Mouse (Mus musculus) cerebellum, adult 2 months (tissue): ENCODE measurements around the gene Frem3. TPM values are rescaled to one million over a fixed set of nuclear protein-coding genes. Genes with fewer than 3 reads are reported as not detected.

Experiments used
- DNase-seq, 2 experiments: peaks; one replicate each; pipeline ENCODE4 v3.0.0; 2021
- H3K27ac ChIP-seq: fragments of 200-500 bp; 2 replicates; pipeline ENCODE4 v1.5.1; 2012; ENCODE audit warnings: low read length, control low read depth, inconsistent platforms; ENCODE audit not compliant: insufficient read depth
- H3K27me3 ChIP-seq: fragments of 200-500 bp; 2 replicates; pipeline ENCODE4 v1.6.1; 2012; ENCODE audit warnings: inconsistent platforms, mild to moderate bottlenecking, low read length, moderate library complexity; ENCODE audit not compliant: control insufficient read depth, insufficient read depth
- H3K4me1 ChIP-seq: fragments of 200-500 bp; 2 replicates; pipeline ENCODE4 v1.6.1; 2011; ENCODE audit warnings: low read length; ENCODE audit not compliant: control insufficient read depth, insufficient read depth
- H3K4me3 ChIP-seq: fragments of 200-500 bp; replicated peaks from 2 replicates; pipeline ENCODE3; 2011; ENCODE audit warnings: mild to moderate bottlenecking, low read depth, low read length, control low read depth; ENCODE audit not compliant: insufficient read depth
- CTCF ChIP-seq: fragments of 200-500 bp; IDR thresholded peaks from 2 replicates; pipeline ENCODE4 v1.5.1; 2011; ENCODE audit warnings: low read depth, mild to moderate bottlenecking, control low read depth, low read length, moderate library complexity, borderline replicate concordance; ENCODE audit not compliant: insufficient read depth
- POLR2A ChIP-seq: fragments of 200-500 bp; IDR thresholded peaks from 2 replicates; pipeline ENCODE4 v1.6.1; 2011; ENCODE audit warnings: low read length, control low read depth, borderline replicate concordance; ENCODE audit not compliant: insufficient read depth
- WGBS: fragments of 180-500 bp; shearing (Covaris S2); methylation state at CpG from one replicate; pipeline ENCODE4 v1.1.7; 2018; 5-methylcytosine and 5-hydroxymethylcytosine counted together
- polyA plus RNA-seq: library from polyadenylated mRNA; depleted of rRNA; stranded (reverse); fragments of >200 nt; gene quantifications from 2 replicates; pipeline ENCODE4 v1.2.3, GENCODE M21; 2012

Gene Frem3
- polyA plus RNA-seq, 1 experiment, result 0.23 TPM

DNA sequence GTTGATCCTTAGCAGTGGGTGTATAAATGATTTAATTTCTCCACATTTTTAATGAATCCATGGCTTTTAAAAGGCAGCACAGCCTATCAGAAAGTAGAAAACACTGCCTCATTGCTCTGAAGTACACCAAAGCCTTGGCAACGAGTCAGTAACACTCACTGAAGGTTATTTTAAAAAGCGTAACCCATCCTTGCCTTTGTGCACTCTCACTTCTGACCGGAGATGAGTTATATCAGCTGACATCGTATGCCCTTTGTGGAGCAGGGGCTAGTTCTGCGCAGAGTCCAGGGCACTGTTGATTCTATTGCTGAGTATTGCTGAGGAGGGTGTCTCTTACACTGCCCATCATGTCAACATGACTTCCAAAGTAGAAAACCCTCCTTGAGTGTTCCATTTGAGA, 18.3 kb upstream of the Frem3 start:
- Histone ChIP-seq H3K27ac (no peak overlapping the region), H3K4me3 (no peak overlapping the region), H3K27me3 (no peaks in the 10 kb centered on the region), H3K4me1 (no peaks in the 10 kb centered on the region)
- TF ChIP-seq CTCF, result no peak
- TF ChIP-seq POLR2A, result no peak
- no peak for DNase-seq
- 71% methylated on average over 5 of the region's 5 CpGs for WGBS

DNA sequence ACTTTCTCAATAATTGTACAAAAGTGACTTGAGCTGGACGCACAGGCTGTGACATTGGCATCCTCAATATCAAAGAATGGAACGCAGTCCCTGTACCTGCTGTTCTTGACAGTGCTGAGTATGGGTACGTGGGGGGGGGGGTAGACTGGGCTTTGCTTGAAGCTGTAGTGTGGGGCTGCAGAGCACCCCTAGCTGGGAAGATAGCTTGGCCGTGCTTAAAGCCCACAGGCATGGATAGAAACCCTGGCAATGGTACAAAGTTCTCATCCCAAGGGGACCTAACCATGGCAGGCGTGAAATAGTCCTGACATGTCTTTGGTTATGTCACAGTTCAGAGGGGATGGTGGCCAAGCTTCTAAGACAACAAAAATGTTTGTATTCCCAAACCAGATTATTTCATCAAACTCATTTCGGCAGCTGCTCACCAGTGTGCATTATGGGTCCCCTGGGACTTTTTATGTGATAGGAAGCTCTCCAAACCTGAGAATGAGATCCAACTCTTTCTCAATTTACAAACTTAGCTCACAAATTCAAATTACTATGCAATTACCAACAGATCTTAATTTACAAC, 10.2 kb upstream of the Frem3 start:
- no peak overlapping the region for H3K4me3 ChIP-seq
- H3K27ac ChIP-seq, result no peak overlapping the region
- WGBS, result 9% methylated on average over 6 of the region's 6 CpGs
- H3K4me1 ChIP-seq, result no peaks in the 10 kb centered on the region
- no peak for DNase-seq
- TF ChIP-seq CTCF (no peak), POLR2A (no peak)
- no peaks in the 10 kb centered on the region for H3K27me3 ChIP-seq

DNA sequence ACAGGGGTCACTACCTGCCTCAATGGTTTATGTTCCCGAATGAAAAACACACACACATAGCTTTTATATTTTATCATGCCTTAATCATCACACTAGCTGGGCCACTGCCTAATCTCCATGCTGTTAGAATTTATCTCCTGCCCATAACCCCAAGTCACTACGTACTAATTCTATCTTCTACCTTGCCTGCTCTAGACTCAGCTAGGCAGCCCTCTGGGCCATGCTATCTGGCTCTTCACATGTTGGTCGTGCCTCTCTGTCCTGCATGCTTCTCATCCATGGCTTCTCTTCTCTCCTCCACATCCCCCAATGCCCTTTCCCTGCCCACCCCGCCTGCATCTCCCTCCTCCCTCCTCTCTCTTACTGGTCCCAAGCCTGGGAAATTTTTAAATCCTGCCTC, 9.0 kb upstream of the Frem3 start:
- H3K27ac ChIP-seq, result no peak overlapping the region
- WGBS, result 58% methylated on average over 4 of the region's 4 CpGs
- H3K4me3 ChIP-seq, result no peak overlapping the region
- DNase-seq, result no peak
- no peaks in the 10 kb centered on the region for H3K27me3 ChIP-seq
- no peak for TF ChIP-seq POLR2A
- no peaks in the 10 kb centered on the region for H3K4me1 ChIP-seq

DNA sequence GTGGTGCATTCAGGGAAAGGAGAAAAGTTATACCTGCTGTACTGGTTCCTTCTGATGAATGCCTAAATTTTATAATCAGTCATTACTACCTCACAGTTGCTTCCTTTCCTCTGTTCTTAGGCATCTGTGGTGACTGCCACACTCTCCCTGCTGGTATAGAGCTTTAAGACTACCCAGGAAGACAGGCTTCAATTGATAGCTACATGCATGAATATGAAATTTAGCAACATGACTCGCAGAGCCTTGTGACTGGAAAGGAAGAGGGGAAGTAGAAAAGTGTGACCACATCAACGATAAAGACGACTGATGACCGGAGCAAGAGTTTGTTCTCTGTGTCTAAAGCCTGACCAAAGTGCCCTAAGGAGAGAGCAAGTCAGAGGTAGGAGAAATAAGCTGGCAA, 3.8 kb upstream of the Frem3 start:
- Histone ChIP-seq H3K4me1 (no peaks in the 10 kb centered on the region), H3K27ac (no peak overlapping the region), H3K27me3 (no peaks in the 10 kb centered on the region; the same call in 1 of the 2 replicates), H3K4me3 (no peak overlapping the region)
- DNase-seq, result no peak
- TF ChIP-seq CTCF (no peak), POLR2A (no peak)
- 89% methylated on average over 4 of the region's 4 CpGs for WGBS

DNA sequence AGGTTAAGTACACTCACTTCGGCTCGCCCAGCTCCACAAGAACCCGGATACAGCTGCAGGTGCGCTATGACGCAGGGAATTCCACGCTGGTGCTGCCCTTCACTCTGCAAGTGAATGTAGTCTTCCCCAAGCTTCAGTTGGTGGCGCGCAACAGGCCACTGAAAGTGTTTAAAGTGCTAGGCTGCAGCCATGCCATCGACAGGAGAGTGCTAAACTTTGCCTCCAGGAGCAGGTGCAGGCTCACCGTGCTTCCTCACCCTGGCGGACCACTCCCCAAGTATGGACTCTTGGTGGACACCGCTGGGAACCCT, 516 bp downstream of the Frem3 start:
- H3K4me1 ChIP-seq, result no peaks in the 10 kb centered on the region
- H3K4me3 ChIP-seq, result no peak overlapping the region
- H3K27ac ChIP-seq, result no peak overlapping the region
- no peak for DNase-seq
- no peak for TF ChIP-seq CTCF
- no peak for TF ChIP-seq POLR2A
- WGBS, result 5% methylated on average over 12 of the region's 12 CpGs
- no peaks in the 10 kb centered on the region; the same call in 1 of the 2 replicates for H3K27me3 ChIP-seq

DNA sequence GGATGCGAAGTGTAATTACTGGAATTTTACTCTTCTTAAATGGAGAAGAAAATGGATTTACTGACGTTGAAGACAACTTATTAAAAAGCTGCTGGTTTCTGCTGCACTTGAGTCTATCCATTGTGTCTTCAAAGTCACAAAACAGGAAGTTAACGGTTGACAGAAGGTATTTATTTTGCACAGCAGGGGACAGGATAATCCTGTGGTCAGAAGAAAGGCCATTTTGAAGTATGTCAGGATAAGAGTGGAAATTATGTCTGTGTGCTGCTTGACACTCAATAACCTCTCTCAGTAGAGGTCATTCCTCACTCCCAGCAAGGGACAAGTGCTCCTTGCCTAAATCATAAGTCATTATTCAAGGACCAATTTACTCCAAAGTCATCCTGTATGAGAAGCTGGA, 8.9 kb downstream of the Frem3 start:
- DNase-seq, result no peak
- Histone ChIP-seq H3K27me3 (no peaks in the 10 kb centered on the region), H3K27ac (no peak overlapping the region), H3K4me1 (no peaks in the 10 kb centered on the region), H3K4me3 (no peak overlapping the region)
- TF ChIP-seq POLR2A (no peak), CTCF (no peak)
- 33% methylated on average over 3 of the region's 3 CpGs for WGBS

DNA sequence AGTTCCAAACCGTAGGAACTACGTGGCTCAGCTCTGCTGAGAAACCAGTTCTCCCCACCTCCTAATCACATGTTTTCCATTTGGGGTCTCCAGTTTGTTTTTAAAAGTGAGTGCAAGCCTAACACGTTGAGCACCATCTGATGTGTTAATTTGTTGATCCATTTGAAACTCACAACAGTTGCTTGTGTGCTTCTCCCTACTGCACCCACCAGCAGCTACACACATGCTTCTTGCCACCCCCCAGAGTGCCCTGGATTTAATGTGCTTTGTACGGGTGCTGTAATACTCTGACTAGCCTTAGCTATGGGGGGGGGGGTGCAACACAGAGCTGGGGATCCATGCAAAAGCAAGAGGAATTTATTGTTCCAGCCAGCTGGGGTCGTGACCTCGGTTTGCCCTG, 36.5 kb downstream of the Frem3 start:
- WGBS, result 73% methylated on average over 6 of the region's 6 CpGs
- DNase-seq, result no peak

DNA sequence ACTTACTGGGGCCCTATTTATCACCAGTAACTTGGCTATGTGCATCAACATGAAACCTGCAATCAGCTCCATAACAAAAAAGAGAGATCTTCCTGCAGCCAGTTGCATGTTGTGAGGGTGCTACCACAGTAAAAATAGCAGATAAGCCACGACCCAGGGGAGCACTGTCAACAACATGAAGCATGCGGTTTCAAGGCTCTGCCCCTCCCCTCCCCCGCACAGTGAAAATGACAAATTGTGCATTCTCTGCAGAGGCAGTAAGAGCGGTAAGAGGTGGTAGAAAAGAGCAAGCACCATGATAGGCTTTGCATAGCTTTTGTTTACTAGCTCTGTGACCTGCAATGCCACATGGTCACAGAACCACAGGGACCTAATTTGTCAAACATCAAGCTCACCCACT, 46.8 kb downstream of the Frem3 start:
- no peak overlapping the region for H3K4me3 ChIP-seq
- no peak overlapping the region for H3K27ac ChIP-seq
- no peak for DNase-seq
- 44% methylated on average over 4 of the region's 4 CpGs for WGBS
- TF ChIP-seq POLR2A (no peak), CTCF (no peak)
- H3K4me1 ChIP-seq, result no peaks in the 10 kb centered on the region
- H3K27me3 ChIP-seq, result no peaks in the 10 kb centered on the region

More for the DNA sequence above, 36.5 kb downstream of the Frem3 start:
- Histone ChIP-seq H3K4me1 (no peaks in the 10 kb centered on the region), H3K27me3 (no peaks in the 10 kb centered on the region), H3K4me3 (no peak overlapping the region), H3K27ac (no peak overlapping the region)
- TF ChIP-seq POLR2A (no peak), CTCF (no peak)
